Mouse (Mus musculus) liver, embryonic 16.5 days (tissue): ENCODE data around the gene Spef1. TPM values are rescaled to one million over a fixed set of nuclear protein-coding genes. Genes with fewer than 3 reads are reported as not detected.
A peak's percentile ranks its signal among the peaks of the same experiment; 100 is the strongest.

Source experiments
- ATAC-seq: fragments of 200-750 bp; cut with Nextera tagmentation; 2 replicates; pipeline ENCODE4 v1.8.0; 2017; ENCODE audit warnings: low read depth, mild to moderate bottlenecking, moderate number of reproducible peaks, moderate library complexity
- H3K27ac ChIP-seq: fragments of 300-500 bp; sonication (generic); 2 replicates; pipeline ENCODE4 v1.5.1; 2014; ENCODE audit warnings: mild to moderate bottlenecking, low read length
- H3K27me3 ChIP-seq: fragments of 300-500 bp; sonication (generic); 2 replicates; pipeline ENCODE4 v1.6.1; 2014; ENCODE audit warnings: low read depth, low read length, mixed read lengths; ENCODE audit not compliant: control insufficient read depth, insufficient read depth
- H3K36me3 ChIP-seq: fragments of 300-500 bp; sonication (generic); 2 replicates; pipeline ENCODE4 v1.6.1; 2014; ENCODE audit warnings: mild to moderate bottlenecking; ENCODE audit not compliant: control insufficient read depth, insufficient read depth
- H3K4me1 ChIP-seq: fragments of 300-500 bp; sonication (generic); 2 replicates; pipeline ENCODE4 v1.6.1; 2014; ENCODE audit warnings: low read depth, low read length, mixed read lengths; ENCODE audit not compliant: control insufficient read depth
- H3K4me2 ChIP-seq: fragments of 300-500 bp; sonication (generic); 2 replicates; pipeline ENCODE4 v1.6.1; 2014; ENCODE audit warnings: low read depth, low read length, mixed read lengths
- H3K4me3 ChIP-seq: fragments of 300-500 bp; sonication (generic); 2 replicates; pipeline ENCODE4 v1.5.1; 2014; ENCODE audit warnings: low read depth, mild to moderate bottlenecking, low read length
- H3K9ac ChIP-seq: fragments of 300-500 bp; sonication (generic); 2 replicates; pipeline ENCODE4 v1.6.1; 2014; ENCODE audit warnings: low read depth, low read length
- H3K9me3 ChIP-seq: fragments of 300-500 bp; sonication (generic); replicated peaks from 2 replicates; pipeline ENCODE4 v1.6.1; 2016; ENCODE audit warnings: low read length; ENCODE audit not compliant: control insufficient read depth
- WGBS: fragments of 180-500 bp; shearing (Covaris S2); extraction: QIAGEN DNeasy Blood & Tissue Kit; methylation state at CpG from one replicate; pipeline ENCODE4 v1.1.7; 2014; ENCODE audit not compliant: insufficient replicate concordance; 5-methylcytosine and 5-hydroxymethylcytosine counted together
- polyA plus RNA-seq: library from polyadenylated mRNA; unstranded; fragments of >200 nt; fragmentation: Nextera tagmentation; extraction: Ambion mirVana; gene quantifications from 2 replicates; pipeline ENCODE4 v1.2.1, GENCODE M21; 2015

Spef1 gene
- polyA plus RNA-seq, 1 experiment from 2014 or later: 1.1 TPM

DNA sequence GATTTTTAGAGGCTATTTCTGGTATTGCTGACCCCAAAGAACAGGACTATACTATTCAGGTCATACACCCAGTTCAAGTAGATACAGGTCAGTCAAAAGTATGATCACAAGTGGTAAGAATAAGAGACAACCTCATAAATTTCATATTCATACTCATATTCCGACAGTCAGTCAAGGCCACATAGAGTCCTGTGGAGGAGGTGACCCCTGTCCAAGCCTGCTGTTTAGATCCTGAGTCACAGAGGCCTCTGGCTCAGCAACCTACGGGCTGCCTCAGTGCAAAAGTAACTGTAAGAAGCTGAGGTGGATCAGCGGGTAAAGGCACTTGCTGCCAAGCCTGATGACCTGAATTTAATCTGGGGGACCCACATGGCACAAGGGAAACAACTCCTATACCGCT lies 33.0 kb downstream of the Spef1 start:
- no peaks in the 10 kb centered on the region for H3K27me3 ChIP-seq
- H3K36me3 ChIP-seq: peaks cover 43% of the 10 kb centered on the region
- H3K9me3 ChIP-seq: no peaks in the 10 kb centered on the region
- H3K9ac ChIP-seq: no peak overlapping the region
- peaks cover 65% of the 10 kb centered on the region for H3K4me1 ChIP-seq
- ATAC-seq: no peak
- 0 out of 2 replicates have a peak overlapping the region, but pooled peaks have one; percentile 14 for H3K27ac ChIP-seq
- 92% methylated on average over 4 of the region's 4 CpGs for WGBS
- no peak overlapping the region for H3K4me2 ChIP-seq
- no peak overlapping the region for H3K4me3 ChIP-seq

DNA sequence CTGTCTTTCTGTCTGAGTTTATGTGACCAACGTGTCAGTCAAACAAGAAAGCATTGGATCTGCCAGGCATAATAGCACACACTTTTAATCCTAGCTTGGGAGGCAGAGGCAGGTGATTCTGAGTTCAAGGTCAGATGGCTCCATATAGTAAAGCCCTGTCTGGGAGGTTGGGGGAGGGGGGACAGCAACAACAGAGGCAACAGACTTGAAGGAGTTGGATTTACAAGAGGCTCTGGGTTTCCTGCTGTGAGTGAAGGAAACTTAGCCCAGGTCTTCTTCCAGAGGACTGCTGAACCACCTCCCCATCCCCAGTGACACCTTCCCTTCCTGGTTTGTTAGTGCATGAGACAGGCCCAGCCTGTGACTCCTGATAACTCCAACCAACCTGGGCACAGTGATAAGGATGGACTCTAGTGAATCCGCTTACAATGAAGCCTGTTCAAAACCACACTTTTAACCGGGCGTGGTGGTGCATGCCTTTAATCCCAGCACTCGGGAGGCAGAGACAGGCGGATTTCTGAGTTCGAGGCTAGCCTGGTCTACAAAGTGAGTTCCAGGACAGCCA lies 34.8 kb downstream of the Spef1 start:
- WGBS: 34% methylated on average over 7 of the region's 7 CpGs
- peak overlapping the region; percentile 33 for H3K9ac ChIP-seq
- H3K4me3 ChIP-seq: peak overlapping the region; percentile 16; the same call in 1 of the 2 replicates
- H3K4me2 ChIP-seq: peak overlapping the region; percentile 48
- no peaks in the 10 kb centered on the region for H3K9me3 ChIP-seq
- peaks cover 48% of the 10 kb centered on the region for H3K4me1 ChIP-seq
- peaks cover 61% of the 10 kb centered on the region for H3K36me3 ChIP-seq
- H3K27me3 ChIP-seq: no peaks in the 10 kb centered on the region
- peak; percentile 98 for ATAC-seq
- peak overlapping the region; percentile 83 for H3K27ac ChIP-seq

DNA sequence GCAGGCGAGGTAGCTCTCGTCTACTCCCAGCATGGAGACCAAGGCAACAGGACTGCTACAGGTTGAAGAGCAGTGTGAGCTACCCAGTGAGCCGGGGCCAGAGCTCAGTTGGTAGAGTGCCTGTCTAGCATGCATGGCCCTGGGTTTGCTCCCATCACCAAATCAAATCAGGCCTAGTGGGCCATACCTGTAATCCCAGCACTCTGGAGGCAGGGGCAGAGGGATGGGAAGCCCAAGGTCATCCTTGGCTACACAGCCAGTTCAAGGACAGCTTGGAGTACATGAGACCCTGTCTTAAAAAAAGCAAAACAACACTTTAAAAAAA lies 37.9 kb downstream of the Spef1 start:
- no peak overlapping the region for H3K4me2 ChIP-seq
- no peak overlapping the region for H3K9ac ChIP-seq
- no peak overlapping the region for H3K27ac ChIP-seq
- H3K27me3 ChIP-seq: no peaks in the 10 kb centered on the region
- H3K4me3 ChIP-seq: no peak overlapping the region
- ATAC-seq: no peak
- H3K4me1 ChIP-seq: peaks cover 24% of the 10 kb centered on the region
- no peaks in the 10 kb centered on the region for H3K9me3 ChIP-seq
- H3K36me3 ChIP-seq: peaks cover 81% of the 10 kb centered on the region
- WGBS: 91% methylated on average over 3 of the region's 3 CpGs

DNA sequence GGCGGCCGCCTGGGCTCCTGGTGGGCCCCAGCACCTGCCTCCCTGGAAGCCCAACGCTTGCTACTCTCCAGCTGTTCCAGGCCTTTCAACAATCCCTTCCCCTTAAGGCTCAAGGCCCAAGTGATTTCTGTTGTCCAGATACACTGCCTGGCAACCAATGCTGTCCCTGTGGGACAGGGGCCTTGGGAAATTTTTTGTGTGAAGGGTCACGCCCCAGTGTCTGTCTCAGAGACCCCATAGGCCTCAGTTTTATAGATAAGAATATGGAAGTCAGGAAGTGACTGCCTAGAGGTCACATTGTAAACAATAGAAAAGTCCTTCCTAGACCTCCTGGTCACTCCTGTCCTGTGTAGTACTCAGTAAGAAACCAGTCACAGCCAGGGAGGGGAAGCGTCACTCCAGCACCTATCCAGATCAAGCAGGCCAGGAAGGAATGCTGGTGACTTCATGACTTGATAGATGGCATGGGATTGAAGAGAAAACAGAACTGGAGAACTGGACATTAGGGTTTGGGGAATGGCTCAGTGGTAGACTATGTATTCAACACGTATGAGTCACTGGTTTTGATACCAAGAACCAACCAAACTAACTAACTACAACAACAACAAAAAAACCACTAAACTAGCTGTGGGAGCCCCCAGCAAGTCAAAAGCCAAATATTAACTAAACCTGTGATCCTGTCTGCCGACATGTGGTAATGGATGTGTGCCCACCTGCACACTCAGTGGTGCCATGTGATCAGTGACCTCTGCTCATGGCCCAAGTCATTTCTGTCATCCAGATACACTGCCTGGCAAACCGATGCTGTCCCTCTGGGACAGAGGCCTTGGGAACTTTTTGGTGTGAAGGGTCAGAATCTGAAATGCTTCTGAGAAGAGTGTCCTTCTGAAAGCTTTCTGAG lies 38.5 kb downstream of the Spef1 start:
- Histone ChIP-seq H3K36me3 (peaks cover 81% of the 10 kb centered on the region), H3K4me3 (no peak overlapping the region), H3K27me3 (no peaks in the 10 kb centered on the region), H3K4me1 (peaks cover 21% of the 10 kb centered on the region), H3K9me3 (no peaks in the 10 kb centered on the region), H3K4me2 (no peak overlapping the region), H3K27ac (no peak overlapping the region), H3K9ac (no peak overlapping the region)
- no peak for ATAC-seq
- 86% methylated on average over 8 of the region's 8 CpGs for WGBS

DNA sequence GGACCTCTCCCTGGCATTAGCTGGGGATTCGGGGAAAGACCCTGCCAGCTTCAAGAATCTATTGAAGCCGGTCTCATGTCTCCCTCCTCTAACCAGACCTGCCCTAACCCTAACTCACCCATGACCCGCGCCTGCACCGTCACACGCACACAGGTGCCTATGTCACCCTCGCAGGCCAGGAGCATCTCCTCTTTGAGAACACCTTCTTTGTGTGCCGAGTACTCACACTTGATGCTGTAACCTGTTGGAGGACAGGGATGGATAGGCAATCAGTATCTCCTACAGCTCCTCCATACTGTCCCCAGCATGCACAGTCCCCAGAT lies 40.1 kb downstream of the Spef1 start:
- H3K27me3 ChIP-seq: no peaks in the 10 kb centered on the region
- no peak overlapping the region for H3K9ac ChIP-seq
- H3K4me2 ChIP-seq: no peak overlapping the region
- H3K27ac ChIP-seq: no peak overlapping the region
- peaks cover 15% of the 10 kb centered on the region for H3K4me1 ChIP-seq
- peaks cover 75% of the 10 kb centered on the region for H3K36me3 ChIP-seq
- no peak overlapping the region for H3K4me3 ChIP-seq
- ATAC-seq: no peak
- no peaks in the 10 kb centered on the region for H3K9me3 ChIP-seq
- WGBS: 94% methylated on average over 8 of the region's 8 CpGs

DNA sequence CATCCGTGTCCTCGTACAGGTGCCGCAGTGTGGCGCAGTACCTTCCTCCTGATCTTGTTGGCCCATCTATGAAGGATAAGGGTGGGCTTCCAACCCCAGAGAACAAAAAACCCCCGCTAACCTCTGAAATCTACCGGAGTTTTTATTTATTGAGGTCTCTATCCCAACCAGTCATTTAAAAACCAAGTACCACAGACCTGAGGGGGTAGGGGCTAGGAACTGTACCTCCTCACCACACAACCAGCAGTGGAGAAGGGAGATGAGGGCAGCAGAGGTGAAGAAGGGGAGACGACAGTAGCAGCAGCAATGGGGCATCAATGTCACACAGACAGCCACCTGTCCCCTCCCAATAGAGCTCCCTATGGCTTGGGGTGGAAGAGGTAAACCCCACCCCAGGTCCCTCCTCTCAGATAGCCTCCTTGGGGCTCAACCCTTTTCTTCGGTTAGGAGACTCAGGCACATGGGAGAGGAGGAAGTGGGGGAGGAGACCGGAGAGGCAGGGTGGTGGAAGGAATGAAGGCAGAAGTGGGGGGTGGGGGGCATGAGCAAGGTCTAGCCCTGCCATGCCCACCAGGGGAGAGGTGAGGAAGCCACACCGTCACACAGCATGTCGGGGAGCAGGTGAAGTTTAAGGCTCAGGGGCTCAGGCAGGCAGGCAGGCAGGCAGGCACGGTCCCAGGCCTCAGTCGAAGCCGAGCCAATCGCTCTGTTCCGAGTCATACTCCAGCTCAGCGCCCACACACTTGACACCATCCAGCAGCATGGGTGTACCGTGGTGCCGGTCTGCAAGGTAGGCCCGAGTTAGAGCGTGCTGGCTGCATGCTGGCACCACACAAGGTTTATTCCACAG lies 40.7 kb downstream of the Spef1 start:
- no peak overlapping the region for H3K4me2 ChIP-seq
- no peaks in the 10 kb centered on the region for H3K27me3 ChIP-seq
- no peak overlapping the region for H3K9ac ChIP-seq
- ATAC-seq: no peak
- H3K27ac ChIP-seq: no peak overlapping the region
- H3K9me3 ChIP-seq: no peaks in the 10 kb centered on the region
- H3K4me3 ChIP-seq: no peak overlapping the region
- 79% methylated on average over 21 of the region's 21 CpGs for WGBS
- H3K4me1 ChIP-seq: peaks cover 10% of the 10 kb centered on the region
- peaks cover 72% of the 10 kb centered on the region for H3K36me3 ChIP-seq

DNA sequence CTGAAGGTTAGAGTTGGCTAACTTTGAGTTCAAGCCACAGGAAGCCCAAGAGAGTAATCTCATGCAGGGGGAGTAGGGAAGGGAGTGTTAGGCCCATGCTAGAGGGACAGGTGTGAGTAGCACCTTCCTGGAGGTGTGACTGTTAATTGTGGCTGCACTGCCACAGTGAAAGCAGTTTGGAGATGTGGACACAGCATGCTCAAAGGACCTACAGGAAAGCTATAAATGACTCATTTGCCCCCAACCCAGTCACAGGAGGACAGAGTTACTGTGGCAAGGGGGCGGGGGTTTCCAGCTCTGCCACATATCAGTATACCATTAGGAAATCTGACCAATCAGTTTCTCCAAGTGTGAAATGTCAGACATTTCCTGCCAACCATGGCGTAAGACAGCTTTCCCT lies 41.5 kb downstream of the Spef1 start:
- H3K9me3 ChIP-seq: no peaks in the 10 kb centered on the region
- no peak overlapping the region for H3K27ac ChIP-seq
- H3K27me3 ChIP-seq: no peaks in the 10 kb centered on the region
- peaks cover 63% of the 10 kb centered on the region for H3K36me3 ChIP-seq
- H3K4me1 ChIP-seq: peaks cover 10% of the 10 kb centered on the region
- ATAC-seq: no peak
- WGBS: 83% methylated on average over 2 of the region's 2 CpGs
- H3K4me3 ChIP-seq: no peak overlapping the region
- H3K4me2 ChIP-seq: no peak overlapping the region
- H3K9ac ChIP-seq: no peak overlapping the region

DNA sequence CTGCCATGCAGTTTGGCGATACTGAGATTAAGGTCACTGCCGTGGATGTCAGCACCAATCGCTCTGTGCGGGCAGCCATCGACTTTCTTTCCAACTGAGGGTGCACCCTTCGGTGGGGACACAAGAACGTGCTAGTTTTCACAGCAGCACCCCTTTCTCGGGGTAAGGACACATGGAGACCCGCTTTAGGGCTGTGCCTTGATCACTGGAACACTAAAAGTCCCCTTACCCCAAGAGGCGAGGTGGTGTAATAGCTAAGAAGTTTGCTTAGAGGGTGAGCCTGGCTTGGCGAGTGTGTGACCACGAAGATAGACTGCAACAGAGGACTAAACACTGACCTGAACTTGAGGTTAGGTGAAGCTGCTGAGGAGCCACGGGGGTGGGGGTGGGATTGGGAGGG lies 42.0 kb downstream of the Spef1 start:
- 78% methylated on average over 13 of the region's 13 CpGs for WGBS
- no peak overlapping the region for H3K9ac ChIP-seq

More for the DNA sequence above, 42.0 kb downstream of the Spef1 start:
- ATAC-seq: no peak
- Histone ChIP-seq H3K9me3 (no peaks in the 10 kb centered on the region), H3K4me3 (no peak overlapping the region), H3K36me3 (peaks cover 59% of the 10 kb centered on the region), H3K4me2 (no peak overlapping the region), H3K27me3 (no peaks in the 10 kb centered on the region), H3K4me1 (peaks cover 10% of the 10 kb centered on the region), H3K27ac (no peak overlapping the region)
